Mouse (Mus musculus) G1E (cell line): Measurements from ENCODE around the gene Rasgrp4.

Source experiments
- CTCF ChIP-seq: IDR thresholded peaks from 2 replicates; pipeline ENCODE4 v1.5.1; 2012; ENCODE audit warnings: low read depth, low read length, inconsistent platforms, mixed read lengths
- GATA1 ChIP-seq: IDR thresholded peaks from 2 replicates; pipeline ENCODE4 v1.6.1; 2012; ENCODE audit warnings: borderline replicate concordance, low read length, inconsistent platforms, mixed read lengths
- GATA2 ChIP-seq: IDR thresholded peaks from 2 replicates; pipeline ENCODE4 v1.6.1; 2012; ENCODE audit warnings: low read depth, low read length, inconsistent platforms, borderline replicate concordance
- POLR2AphosphoS5 ChIP-seq: IDR thresholded peaks from 2 replicates; pipeline ENCODE4 v1.6.1; 2012; ENCODE audit warnings: low read depth, low read length, inconsistent platforms; ENCODE audit not compliant: insufficient replicate concordance
- TAL1 ChIP-seq: conservative IDR thresholded peaks from 2 replicates; pipeline ENCODE4 v1.6.1; 2012; ENCODE audit warnings: low read depth, low read length, inconsistent platforms, mixed read lengths

DNA sequence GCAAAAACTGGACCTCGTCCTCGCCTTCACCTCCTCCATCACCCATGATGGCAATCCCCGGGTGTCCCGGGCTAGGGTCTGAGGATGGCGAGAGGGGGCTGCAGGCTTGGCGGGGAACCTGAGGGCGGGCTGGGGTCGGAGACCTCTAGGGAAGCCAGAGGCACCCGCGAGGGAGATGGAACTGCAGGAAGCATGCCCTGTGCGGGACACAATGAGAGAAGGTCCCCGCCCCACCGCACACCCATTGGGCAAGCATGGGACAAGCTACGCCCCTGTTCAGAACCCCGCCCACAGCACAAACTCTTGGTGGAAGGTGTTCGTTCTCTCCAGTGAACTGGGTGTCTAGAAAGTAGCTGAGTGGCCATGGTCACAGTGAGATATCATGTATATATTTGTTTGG lies 9.7 kb upstream of the Rasgrp4 start, which contains the start of gene Ryr1:
- TF ChIP-seq CTCF = no peak
- TF ChIP-seq POLR2AphosphoS5 = no peak
- TF ChIP-seq GATA1 = no peak
- TF ChIP-seq TAL1 = no peak
- no peak for TF ChIP-seq GATA2
